Mouse (Mus musculus) MEL (cell line): ENCODE measurements around the gene Rarb. TPM values are rescaled to one million over a fixed set of nuclear protein-coding genes. Genes with fewer than 3 reads are reported as not detected.

Experiments used
- DNase-seq: peaks from one replicate; pipeline ENCODE4 v3.0.0; 2011; ENCODE audit warnings: low read depth, low spot score
- H3K27ac ChIP-seq: 2 replicates; pipeline ENCODE4 v1.5.1; 2012; ENCODE audit warnings: low read depth, mild to moderate bottlenecking, control low read depth, low read length, moderate library complexity; ENCODE audit not compliant: control insufficient read depth
- H3K27me3 ChIP-seq, 2 experiments: fragments of 150-350 bp in 1 of 2; sonication (generic) in 1 of 2; 2 replicates each; pipeline ENCODE4 v1.6.1; 2012; ENCODE audit warnings: low read length in 2 of 2, mild to moderate bottlenecking in 2 of 2, improper control_type of control experiment in 1 of 2, moderate library complexity in 1 of 2; ENCODE audit not compliant: insufficient read depth in 2 of 2, control insufficient read depth in 1 of 2
- H3K36me3 ChIP-seq, 2 experiments: 2 replicates each; pipeline ENCODE4 v1.6.1; 2012 to 2014; ENCODE audit warnings: low read length in 2 of 2, improper control_type of control experiment in 1 of 2, inconsistent platforms in 1 of 2, mild to moderate bottlenecking in 1 of 2; ENCODE audit not compliant: insufficient read depth in 2 of 2, control insufficient read depth in 1 of 2
- H3K4me1 ChIP-seq, 2 experiments: fragments of 150-350 bp in 1 of 2; sonication (generic) in 1 of 2; 2 replicates each; pipeline ENCODE4 v1.6.1; 2012; ENCODE audit warnings: low read length in 2 of 2, improper control_type of control experiment in 1 of 2, mild to moderate bottlenecking in 1 of 2; ENCODE audit not compliant: insufficient read depth in 2 of 2, control insufficient read depth in 1 of 2
- H3K4me3 ChIP-seq, 2 experiments: fragments of 150-350 bp in 1 of 2; sonication (generic) in 1 of 2; 2 replicates each; pipeline ENCODE4 v1.5.1; 2012; ENCODE audit warnings: low read depth in 2 of 2, low read length in 2 of 2, mild to moderate bottlenecking in 2 of 2, moderate library complexity in 2 of 2, control low read depth in 1 of 2, improper control_type of control experiment in 1 of 2; ENCODE audit not compliant: control insufficient read depth in 1 of 2, insufficient read depth in 1 of 2
- H3K79me2 ChIP-seq: 2 replicates; pipeline ENCODE4 v1.6.1; 2012; ENCODE audit warnings: mild to moderate bottlenecking, low read length, moderate library complexity; ENCODE audit not compliant: control insufficient read depth, poor library complexity, insufficient read depth
- H3K9ac ChIP-seq: 2 replicates; pipeline ENCODE4 v1.6.1; 2012; ENCODE audit warnings: low read depth, mild to moderate bottlenecking, control low read depth, low read length, moderate library complexity; ENCODE audit not compliant: control insufficient read depth, poor library complexity, severe bottlenecking
- H3K9me3 ChIP-seq: fragments of 150-350 bp; sonication (generic); replicated peaks from 2 replicates; pipeline ENCODE4 v1.6.1; 2012; ENCODE audit warnings: mild to moderate bottlenecking, low read length, improper control_type of control experiment, moderate library complexity; ENCODE audit not compliant: insufficient read depth
- E2F4 ChIP-seq: IDR thresholded peaks from 2 replicates; pipeline ENCODE4 v1.6.1; 2011; ENCODE audit warnings: low read depth, low read length, improper control_type of control experiment, borderline replicate concordance
- ETS1 ChIP-seq: IDR thresholded peaks from 2 replicates; pipeline ENCODE4 v1.6.1; 2012; ENCODE audit warnings: low read depth, mild to moderate bottlenecking, inconsistent platforms, low read length, improper control_type of control experiment, moderate library complexity
- GABPA ChIP-seq: IDR thresholded peaks from 2 replicates; pipeline ENCODE4 v1.6.1; 2012; ENCODE audit warnings: low read depth, mild to moderate bottlenecking, inconsistent platforms, low read length, improper control_type of control experiment, moderate library complexity
- GATA1 ChIP-seq: IDR thresholded peaks from 2 replicates; pipeline ENCODE4 v1.6.1; 2011; ENCODE audit warnings: low read depth, low read length, improper control_type of control experiment
- JUND ChIP-seq: IDR thresholded peaks from 2 replicates; pipeline ENCODE4 v1.6.1; 2011; ENCODE audit warnings: low read depth, mild to moderate bottlenecking, improper control_type of control experiment, low read length
- KAT2A ChIP-seq: conservative IDR thresholded peaks from 2 replicates; pipeline ENCODE4 v1.6.1; 2012; ENCODE audit warnings: low read depth, low read length, improper control_type of control experiment, inconsistent platforms
- MAFK ChIP-seq: IDR thresholded peaks from 2 replicates; pipeline ENCODE4 v1.6.1; 2011; ENCODE audit warnings: low read depth, mild to moderate bottlenecking, low read length, improper control_type of control experiment, borderline replicate concordance
- MAZ ChIP-seq: IDR thresholded peaks from 2 replicates; pipeline ENCODE4 v1.6.1; 2012; ENCODE audit warnings: low read depth, mild to moderate bottlenecking, inconsistent platforms, low read length, improper control_type of control experiment
- MEF2A ChIP-seq: IDR thresholded peaks from 2 replicates; pipeline ENCODE4 v1.6.1; 2014; ENCODE audit warnings: low read depth, mild to moderate bottlenecking, inconsistent platforms, low read length, improper control_type of control experiment; ENCODE audit not compliant: poor library complexity, insufficient replicate concordance, severe bottlenecking; ENCODE audit errors: extremely low read depth
- NELFE ChIP-seq: IDR thresholded peaks from 2 replicates; pipeline ENCODE4 v1.6.1; 2011; ENCODE audit warnings: low read depth, low read length, improper control_type of control experiment
- NRF1 ChIP-seq: IDR thresholded peaks from 2 replicates; pipeline ENCODE4 v1.6.1; 2014; ENCODE audit warnings: low read depth, mild to moderate bottlenecking, inconsistent platforms, low read length, improper control_type of control experiment, moderate library complexity; ENCODE audit not compliant: poor library complexity, insufficient read depth, severe bottlenecking
- RAD21 ChIP-seq: IDR thresholded peaks from 2 replicates; pipeline ENCODE4 v1.6.1; 2011; ENCODE audit warnings: mild to moderate bottlenecking, low read depth, low read length, improper control_type of control experiment
- TAL1 ChIP-seq: IDR thresholded peaks from 2 replicates; pipeline ENCODE4 v1.6.1; 2012; ENCODE audit warnings: mild to moderate bottlenecking, inconsistent platforms, low read length, moderate library complexity, mixed read lengths
- UBTF ChIP-seq: IDR thresholded peaks from 2 replicates; pipeline ENCODE4 v1.6.1; 2012; ENCODE audit warnings: low read depth, mild to moderate bottlenecking, inconsistent platforms, low read length, improper control_type of control experiment, moderate library complexity, borderline replicate concordance; ENCODE audit not compliant: insufficient read depth
- ZC3H11A ChIP-seq: IDR thresholded peaks from 2 replicates; pipeline ENCODE4 v1.6.1; 2012; ENCODE audit warnings: low read depth, mild to moderate bottlenecking, inconsistent platforms, low read length, improper control_type of control experiment
- ZKSCAN1 ChIP-seq: IDR thresholded peaks from 2 replicates; pipeline ENCODE4 v1.6.1; 2012; ENCODE audit warnings: low read depth, mild to moderate bottlenecking, inconsistent platforms, low read length, improper control_type of control experiment, moderate library complexity
- ZMIZ1 ChIP-seq: IDR thresholded peaks from 2 replicates; pipeline ENCODE4 v1.6.1; 2012; ENCODE audit warnings: low read depth, mild to moderate bottlenecking, inconsistent platforms, low read length, improper control_type of control experiment, moderate library complexity
- polyA plus RNA-seq, 2 experiments: library from polyadenylated mRNA; stranded (reverse) in 1 of 2; unstranded in 1 of 2; fragments of >175 nt in 1 of 2; fragments of >200 nt in 1 of 2; gene quantifications; 2 replicates each; pipeline versions ENCODE4 v1.2.1 to v1.2.4; 2012; ENCODE audit warnings: low replicate concordance in 2 of 2, low read depth in 1 of 2; ENCODE audit not compliant: insufficient read length in 2 of 2, insufficient read depth in 1 of 2, missing spikeins in 1 of 2
- total RNA-seq: library from RNA; depleted of rRNA; stranded (reverse); fragments of 300-350 nt; gene quantifications from 2 replicates; pipeline ENCODE4 v1.2.3, GENCODE M21; 2012

Gene Rarb
- total and polyA plus RNA-seq, 3 experiments = not detected

DNA sequence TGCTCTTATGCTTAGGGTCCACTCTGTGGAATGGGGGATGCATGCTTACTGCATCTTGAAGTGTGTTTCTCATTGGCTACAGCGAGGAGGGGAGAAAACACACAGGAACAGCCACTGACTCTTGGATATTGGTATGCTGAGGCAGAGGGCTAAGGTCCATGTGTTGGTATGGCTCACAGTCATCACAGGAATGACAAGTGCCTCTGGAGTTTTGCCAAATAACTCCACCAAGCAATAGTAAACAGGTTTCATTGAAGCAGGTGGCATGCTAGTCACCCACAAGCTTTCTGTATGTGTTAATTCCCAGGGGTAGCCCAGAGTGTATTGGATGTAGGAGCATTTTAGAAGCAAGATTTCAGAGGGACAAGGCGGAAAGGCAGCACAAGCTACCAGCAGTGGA, 260.9 kb downstream of the Rarb start:
- Histone ChIP-seq H3K9ac (no peak overlapping the region), H3K27ac (no peak overlapping the region), H3K9me3 (no peaks in the 10 kb centered on the region), H3K4me1 (peaks cover 0 to 6% of the 10 kb centered on the region in 2 experiments; a peak in 2 of 4 replicates), H3K36me3 (peaks cover 0 to 3% of the 10 kb centered on the region in 2 experiments; a peak in 1 of 4 replicates), H3K27me3 (no peaks in the 10 kb centered on the region), H3K4me3 (no peak overlapping the region), H3K79me2 (no peaks in the 10 kb centered on the region)
- DNase-seq = no peak
- TF ChIP-seq ZMIZ1 (no peak), JUND (no peak), E2F4 (no peak), ETS1 (no peak), NRF1 (no peak), MAFK (no peak), NELFE (no peak), GABPA (no peak)

DNA sequence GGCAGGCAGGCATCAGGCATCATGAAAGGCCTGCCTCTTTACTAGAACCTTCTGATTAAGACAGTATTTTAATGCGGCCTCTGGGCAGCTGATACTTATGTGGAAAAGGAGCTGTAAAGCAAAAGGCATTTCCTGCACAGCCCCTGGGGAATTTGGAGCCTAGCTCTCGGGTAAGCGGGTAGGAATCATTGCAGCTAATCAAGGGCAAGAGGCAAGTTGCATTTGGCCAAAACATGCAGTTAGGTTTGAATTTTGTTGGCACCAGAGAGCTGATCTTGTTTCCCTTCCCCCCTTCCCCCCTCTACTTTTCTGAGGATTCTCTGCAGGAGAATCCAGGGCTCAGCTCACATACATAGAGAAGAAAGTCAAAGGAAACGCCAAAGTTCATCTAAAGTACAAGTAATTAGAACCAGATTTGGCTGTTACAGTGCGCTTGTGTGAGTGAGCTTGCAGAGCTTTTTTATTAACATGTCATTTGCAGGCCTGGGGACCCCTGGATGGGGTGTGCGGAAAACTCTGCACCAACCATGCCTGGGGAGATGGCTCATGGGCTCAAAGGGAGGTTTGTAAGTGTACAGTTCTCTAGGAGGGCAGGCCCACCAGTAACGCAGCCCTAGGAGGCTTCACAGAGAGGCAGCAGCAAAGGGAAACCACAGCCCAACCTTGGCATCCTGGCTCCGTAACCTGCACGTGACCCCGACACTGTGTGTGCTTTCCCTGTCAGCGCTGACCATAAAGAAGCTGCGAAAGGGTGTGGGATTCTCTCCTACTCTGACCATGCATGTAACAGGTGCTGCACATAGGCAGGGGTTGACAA, 264.1 kb downstream of the Rarb start:
- no peak overlapping the region for H3K9ac ChIP-seq
- H3K27ac ChIP-seq = no peak overlapping the region
- no peak for TF ChIP-seq UBTF
- no peak for TF ChIP-seq ZC3H11A
- no peak for TF ChIP-seq RAD21
- TF ChIP-seq MEF2A = no peak
- TF ChIP-seq GABPA = no peak
- no peak for TF ChIP-seq MAZ
- TF ChIP-seq TAL1 = no peak
- no peak for TF ChIP-seq ZKSCAN1
- TF ChIP-seq KAT2A = no peak
- TF ChIP-seq GATA1 = no peak
- no peak for TF ChIP-seq JUND
- H3K4me1 ChIP-seq = peaks cover 0 to 6% of the 10 kb centered on the region in 2 experiments; a peak in 2 of 4 replicates
- no peaks in the 10 kb centered on the region for H3K79me2 ChIP-seq
- H3K27me3 ChIP-seq = no peaks in the 10 kb centered on the region
- no peak overlapping the region for H3K4me3 ChIP-seq
- no peaks in the 10 kb centered on the region for H3K9me3 ChIP-seq
- no peak for DNase-seq
- peaks cover 0 to 3% of the 10 kb centered on the region in 2 experiments; a peak in 1 of 4 replicates for H3K36me3 ChIP-seq
